Comparison of ENCODE assay signal across 7 mouse cellular contexts in genomic region chr6:56616982-56617613, GRCm38 (mm10). TPM values are rescaled to one million over a fixed set of nuclear protein-coding genes. Genes with fewer than 3 reads are reported as not detected.
DNase-seq lines count a peak whose midpoint lies in the region; ATAC-seq and TF ChIP-seq lines count a peak whose summit lies in the region.

No protein-coding gene starts in this region.

- no peaks in the 10 kb centered on the region for H3K9me3 ChIP-seq in heart, embryonic 13.5 days
- no peaks in the 10 kb centered on the region for H3K9me3 ChIP-seq in kidney, postnatal 0 days (replicated peaks; ENCODE audit: low read length)

- H3K4me1 ChIP-seq in heart, embryonic 13.5 days: peaks cover 14% of the 10 kb centered on the region
- 0 out of 2 replicates have a peak, but pooled peaks cover 2% of the 10 kb centered on the region for H3K4me1 ChIP-seq in kidney, postnatal 0 days (replicated peaks; ENCODE audit: insufficient read depth, low read length)

- WGBS in heart, embryonic 13.5 days: 17% methylated on average over 7 of the region's 7 CpGs
- 10% methylated on average over 7 of the region's 7 CpGs for WGBS in kidney, postnatal 0 days

- no peak overlapping the region for H3K9ac ChIP-seq in heart, embryonic 13.5 days
- H3K9ac ChIP-seq in kidney, postnatal 0 days (ENCODE audit: low read depth, low read length): no peak overlapping the region

- DNase-seq in Muller cell, postnatal 12 days (ENCODE audit: inconsistent ontology term): peak; percentile 64
- peak; percentile 84 for DNase-seq in embryo, embryonic 10.5 days (ENCODE audit: low spot score)
- peak; percentile 91 for DNase-seq in kidney, postnatal 0 days (ENCODE audit: low spot score)
- no peak for DNase-seq in adrenal gland, postnatal 14 days
- DNase-seq in ovary, postnatal 36 days (ENCODE audit: low spot score): no peak

- peak overlapping the region; percentile 69 for H3K27ac ChIP-seq in heart, embryonic 13.5 days (replicated peaks)
- peak overlapping the region; percentile 62; the same call in 1 of the 2 replicates for H3K27ac ChIP-seq in kidney, postnatal 0 days

- H3K36me3 ChIP-seq in heart, embryonic 13.5 days: no peaks in the 10 kb centered on the region
- H3K36me3 ChIP-seq in kidney, postnatal 0 days (ENCODE audit: insufficient read depth, low read length): no peaks in the 10 kb centered on the region

- H3K27me3 ChIP-seq in heart, embryonic 13.5 days (replicated peaks): no peaks in the 10 kb centered on the region
- H3K27me3 ChIP-seq in kidney, postnatal 0 days (ENCODE audit: insufficient read depth, low read length): no peaks in the 10 kb centered on the region

- peak overlapping the region; percentile 15 for H3K4me2 ChIP-seq in heart, embryonic 13.5 days
- no peak overlapping the region for H3K4me2 ChIP-seq in kidney, postnatal 0 days (ENCODE audit: low read length)

- no peak for TF ChIP-seq CTCF in kidney, postnatal 0 days (IDR thresholded peaks at IDR 0.05; ENCODE audit: low read depth)

- no peak for ATAC-seq in heart, embryonic 13.5 days (ENCODE audit: extremely low read depth, insufficient number of reproducible peaks, low FRiP score, low TSS enrichment)
- ATAC-seq in kidney, postnatal 0 days (replicated peaks; ENCODE audit: low FRiP score, low read depth): peak; percentile 79
- ATAC-seq in megakaryocyte progenitor cell, adult 5-6 weeks (replicated peaks; ENCODE audit: poor library complexity): peak; percentile 65

- H3K4me3 ChIP-seq in heart, embryonic 13.5 days: no peak overlapping the region
- H3K4me3 ChIP-seq in kidney, postnatal 0 days (replicated peaks; ENCODE audit: low read depth, low read length): no peak overlapping the region

RNA-seq across cellular contexts. Expression of gene Pde1c, which starts 48.2 kb away (rescaled TPM):
- polyA plus RNA-seq in heart, embryonic 13.5 days (2015; fragmentation: Nextera tagmentation; extraction: Ambion mirVana): 3.1 and 3.5 TPM in 2 replicates
- polyA plus RNA-seq in kidney, postnatal 0 days (2015; fragmentation: Nextera tagmentation; extraction: Ambion mirVana): 0.99 and 1.2 TPM in 2 replicates
- total RNA-seq in megakaryocyte progenitor cell, adult 5-6 weeks (2015): 0.29 and 0.39 TPM in 2 replicates
- total RNA-seq in megakaryocyte progenitor cell, adult 5-6 weeks (2017): 0.71 TPM in 1 of 2 replicates, not detected in the other
- total RNA-seq in adrenal gland, postnatal 14 days (2021): 0.30 and 0.68 TPM in 2 replicates

Comparison
In these comparisons a context has a peak if more than half of its experiments do, and no peak if none do; other contexts are left out.
1. DNase-seq: peak in Muller cell, postnatal 12 days (single experiment), embryo, embryonic 10.5 days (single experiment) and kidney, postnatal 0 days (single experiment); none in adrenal gland, postnatal 14 days (single experiment) and ovary, postnatal 36 days (single experiment).